Mouse (Mus musculus): Measurements from ENCODE around the gene Tnc. TPM values are rescaled to one million over a fixed set of nuclear protein-coding genes. Genes with fewer than 3 reads are reported as not detected.
"Not testable (repeated sequence)": the region's sequence is repeated elsewhere in the genome, so short reads cannot be mapped to it uniquely, and the experiment has no call there.

The Tnc gene
- polyA plus RNA-seq, 1 experiment: 6.6 TPM

- 79% methylated on average over 4 of the region's 4 CpGs for WGBS
- Histone ChIP-seq H3K27me3 (replicated peaks; ENCODE audit: control insufficient read depth, insufficient read depth, low read length) (no peaks in the 10 kb centered on the region), H3K36me3 (ENCODE audit: control insufficient read depth, insufficient read depth, low read length) (no peaks in the 10 kb centered on the region), H3K4me3 (ENCODE audit: insufficient read depth, low read depth, low read length) (no peak overlapping the region), H3K4me1 (ENCODE audit: control insufficient read depth, insufficient read depth, low read length) (no peaks in the 10 kb centered on the region), H3K27ac (ENCODE audit: insufficient read depth, low read depth, low read length) (no peak overlapping the region)
- no peak for TF ChIP-seq POLR2A (IDR thresholded peaks at IDR 0.05; ENCODE audit: low read depth, low read length)
- TF ChIP-seq CTCF (conservative IDR thresholded peaks at IDR 0.05; ENCODE audit: insufficient read depth, insufficient read length, low read depth, low read length): no peak
- no peak for DNase-seq
These were observed 75.9 kb downstream of the Tnc start for GRCm38 (mm10) chr4:63970925-63971324.

DNA sequence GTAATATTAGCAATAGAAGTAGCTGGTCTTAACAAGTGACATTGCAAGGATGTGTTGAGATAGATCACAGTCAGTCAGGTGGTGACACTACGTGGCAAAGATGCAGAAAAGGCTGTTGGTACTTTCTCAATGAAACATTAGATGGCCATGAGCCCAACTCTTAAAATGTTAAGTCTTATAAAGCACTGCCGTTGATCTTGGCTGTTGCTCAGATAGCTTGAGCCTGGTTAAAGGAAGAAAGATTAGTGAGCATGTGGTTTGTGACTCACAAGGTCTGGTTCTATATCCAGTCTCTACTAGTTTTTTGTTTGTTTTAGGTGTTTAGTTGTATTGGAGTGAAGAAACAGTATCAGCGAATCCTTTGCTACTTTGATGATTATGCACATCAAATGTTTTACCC is 76.9 kb downstream of the Tnc start:
- Histone ChIP-seq H3K4me3 (ENCODE audit: insufficient read depth, low read depth, low read length) (no peak overlapping the region), H3K27ac (ENCODE audit: insufficient read depth, low read depth, low read length) (no peak overlapping the region), H3K4me1 (ENCODE audit: control insufficient read depth, insufficient read depth, low read length) (no peaks in the 10 kb centered on the region), H3K36me3 (ENCODE audit: control insufficient read depth, insufficient read depth, low read length) (no peaks in the 10 kb centered on the region), H3K27me3 (replicated peaks; ENCODE audit: control insufficient read depth, insufficient read depth, low read length) (no peaks in the 10 kb centered on the region)
- 80% methylated on average over 3 of the region's 3 CpGs for WGBS
- DNase-seq: no peak
- TF ChIP-seq CTCF (conservative IDR thresholded peaks at IDR 0.05; ENCODE audit: insufficient read depth, insufficient read length, low read depth, low read length) (no peak), POLR2A (IDR thresholded peaks at IDR 0.05; ENCODE audit: low read depth, low read length) (no peak)

DNA sequence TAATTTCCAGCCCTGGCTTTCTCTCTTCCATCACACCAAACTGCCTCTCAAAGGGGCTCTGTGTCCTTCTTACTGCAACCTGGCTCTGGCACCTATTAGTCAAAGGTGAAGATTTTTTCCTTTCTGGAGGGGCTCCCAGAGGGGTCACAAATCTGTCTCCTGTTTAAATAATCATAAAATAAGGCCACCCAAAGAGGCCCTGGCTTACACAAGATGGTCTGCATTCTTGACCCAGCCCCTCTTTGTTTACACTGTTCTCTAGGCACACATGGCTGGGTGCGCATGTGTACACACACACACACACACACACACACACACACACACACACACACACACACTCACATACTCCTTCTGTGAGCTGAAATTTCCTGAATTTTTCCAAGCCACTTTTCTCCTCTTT is 83.4 kb downstream of the Tnc start:
- 79% methylated on average over 1 of the region's 1 CpGs for WGBS
- Histone ChIP-seq H3K27me3 (replicated peaks; ENCODE audit: control insufficient read depth, insufficient read depth, low read length) (no peaks in the 10 kb centered on the region), H3K36me3 (ENCODE audit: control insufficient read depth, insufficient read depth, low read length) (no peaks in the 10 kb centered on the region)

GRCm38 (mm10) chr4:63961858-63962468 is 84.9 kb downstream of the Tnc start:
- H3K4me3 ChIP-seq (ENCODE audit: insufficient read depth, low read depth, low read length): no peak overlapping the region
- WGBS: 92% methylated on average over 5 of the region's 5 CpGs
- no peak for DNase-seq

More for the DNA sequence above, 83.4 kb downstream of the Tnc start:
- no peak for DNase-seq
- Histone ChIP-seq H3K27ac (ENCODE audit: insufficient read depth, low read depth, low read length) (no peak overlapping the region), H3K4me1 (ENCODE audit: control insufficient read depth, insufficient read depth, low read length) (no peaks in the 10 kb centered on the region), H3K4me3 (ENCODE audit: insufficient read depth, low read depth, low read length) (no peak overlapping the region)
- TF ChIP-seq POLR2A (IDR thresholded peaks at IDR 0.05; ENCODE audit: low read depth, low read length) (no peak), CTCF (conservative IDR thresholded peaks at IDR 0.05; ENCODE audit: insufficient read depth, insufficient read length, low read depth, low read length) (no peak)

DNA sequence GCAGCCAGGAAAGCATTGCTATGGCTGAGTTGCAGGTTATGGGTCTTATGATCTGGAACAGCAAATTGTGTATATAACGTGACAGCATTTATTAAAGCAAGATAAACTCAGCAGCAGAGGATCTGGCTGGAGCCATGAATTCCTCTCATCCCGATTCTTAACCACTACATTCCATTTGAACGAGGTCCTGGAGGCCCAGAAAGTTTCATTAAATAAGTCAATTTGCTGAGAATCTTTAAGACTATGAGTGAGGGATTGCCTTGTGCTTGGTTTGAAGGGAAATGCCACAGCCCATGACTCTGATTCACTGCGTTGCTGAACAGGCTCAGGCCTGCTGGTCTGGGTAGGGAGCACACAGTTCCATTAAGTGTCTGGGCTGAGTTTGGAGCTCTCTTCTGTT is 88.2 kb downstream of the Tnc start:
- H3K4me3 ChIP-seq (ENCODE audit: insufficient read depth, low read depth, low read length): no peak overlapping the region
- TF ChIP-seq POLR2A (IDR thresholded peaks at IDR 0.05; ENCODE audit: low read depth, low read length) (no peak), CTCF (conservative IDR thresholded peaks at IDR 0.05; ENCODE audit: insufficient read depth, insufficient read length, low read depth, low read length) (no peak)
- WGBS: 77% methylated on average over 4 of the region's 4 CpGs
- H3K4me1 ChIP-seq (ENCODE audit: control insufficient read depth, insufficient read depth, low read length): no peaks in the 10 kb centered on the region
- no peaks in the 10 kb centered on the region for H3K27me3 ChIP-seq (replicated peaks; ENCODE audit: control insufficient read depth, insufficient read depth, low read length)
- DNase-seq: no peak
- no peaks in the 10 kb centered on the region for H3K36me3 ChIP-seq (ENCODE audit: control insufficient read depth, insufficient read depth, low read length)
- no peak overlapping the region for H3K27ac ChIP-seq (ENCODE audit: insufficient read depth, low read depth, low read length)

More at GRCm38 (mm10) chr4:63961858-63962468, 84.9 kb downstream of the Tnc start:
- TF ChIP-seq CTCF (conservative IDR thresholded peaks at IDR 0.05; ENCODE audit: insufficient read depth, insufficient read length, low read depth, low read length): no peak
- no peak for TF ChIP-seq POLR2A (IDR thresholded peaks at IDR 0.05; ENCODE audit: low read depth, low read length)
- no peaks in the 10 kb centered on the region for H3K27me3 ChIP-seq (replicated peaks; ENCODE audit: control insufficient read depth, insufficient read depth, low read length)
- H3K27ac ChIP-seq (ENCODE audit: insufficient read depth, low read depth, low read length): no peak overlapping the region
- no peaks in the 10 kb centered on the region for H3K4me1 ChIP-seq (ENCODE audit: control insufficient read depth, insufficient read depth, low read length)
- no peaks in the 10 kb centered on the region for H3K36me3 ChIP-seq (ENCODE audit: control insufficient read depth, insufficient read depth, low read length)

GRCm38 (mm10) chr4:63950054-63950453 is 96.8 kb downstream of the Tnc start:
- Histone ChIP-seq H3K4me3 (ENCODE audit: insufficient read depth, low read depth, low read length) (no peak overlapping the region), H3K27me3 (replicated peaks; ENCODE audit: control insufficient read depth, insufficient read depth, low read length) (no peaks in the 10 kb centered on the region), H3K4me1 (ENCODE audit: control insufficient read depth, insufficient read depth, low read length) (no peaks in the 10 kb centered on the region), H3K36me3 (ENCODE audit: control insufficient read depth, insufficient read depth, low read length) (no peaks in the 10 kb centered on the region), H3K27ac (ENCODE audit: insufficient read depth, low read depth, low read length) (no peak overlapping the region)
- 59% methylated on average over 9 of the region's 9 CpGs for WGBS
- DNase-seq: no peak
- TF ChIP-seq CTCF (conservative IDR thresholded peaks at IDR 0.05; ENCODE audit: insufficient read depth, insufficient read length, low read depth, low read length) (no peak), POLR2A (IDR thresholded peaks at IDR 0.05; ENCODE audit: low read depth, low read length) (no peak)

DNA sequence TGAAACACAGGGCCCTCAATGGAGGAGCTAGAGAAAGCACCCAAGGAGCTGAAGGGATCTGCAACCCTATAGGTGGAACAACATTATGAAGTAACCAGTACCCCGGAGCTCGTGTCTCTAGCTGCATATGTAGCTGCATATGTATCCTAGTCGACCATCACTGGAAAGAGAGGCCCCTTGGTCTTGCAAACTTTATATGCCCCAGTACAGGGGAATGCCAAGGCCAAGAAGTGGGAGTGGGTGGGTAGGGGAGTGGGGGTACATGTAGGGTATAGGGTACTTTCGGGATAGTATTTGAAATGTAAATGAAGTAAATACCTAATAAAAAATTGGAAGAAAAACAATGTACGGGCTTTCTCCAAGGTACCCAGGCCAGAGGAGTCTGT is 98.1 kb downstream of the Tnc start:
- H3K36me3 ChIP-seq (ENCODE audit: control insufficient read depth, insufficient read depth, low read length); H3K27ac ChIP-seq (ENCODE audit: insufficient read depth, low read depth, low read length); DNase-seq; H3K4me3 ChIP-seq (ENCODE audit: insufficient read depth, low read depth, low read length); H3K27me3 ChIP-seq (replicated peaks; ENCODE audit: control insufficient read depth, insufficient read depth, low read length); H3K4me1 ChIP-seq (ENCODE audit: control insufficient read depth, insufficient read depth, low read length): not testable (repeated sequence)
- WGBS: 84% methylated on average over 5 of the region's 5 CpGs
